Mouse (Mus musculus) stomach, postnatal 0 days (tissue): ENCODE results near the gene Colgalt2.

Source experiments
- CTCF ChIP-seq: IDR thresholded peaks from 2 replicates; pipeline ENCODE4 v1.5.1; 2016; ENCODE audit warnings: antibody characterized with exemption, low read depth, mild to moderate bottlenecking, moderate library complexity
- EP300 ChIP-seq: optimal IDR thresholded peaks from 2 replicates; pipeline ENCODE3; 2016; ENCODE audit warnings: antibody characterized with exemption

DNA sequence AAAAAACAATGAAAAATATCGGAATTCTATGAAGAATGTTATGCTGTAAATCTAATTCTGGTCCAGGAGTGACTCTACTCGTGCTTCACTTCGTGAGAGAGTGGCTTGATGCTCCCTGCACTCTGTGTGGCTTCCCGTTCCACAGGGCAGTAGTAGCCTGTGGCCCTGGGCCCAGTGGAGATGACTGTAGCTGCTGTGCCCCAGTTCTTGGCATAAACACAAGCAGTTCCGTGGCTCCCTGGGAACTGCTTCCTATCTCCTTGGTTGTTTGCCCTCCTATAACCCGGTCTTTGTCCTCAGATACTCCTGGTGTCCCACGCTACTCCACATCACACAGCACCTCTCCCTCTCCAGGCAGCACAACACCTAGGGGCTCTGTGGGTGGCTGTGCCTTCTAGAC is 62.7 kb downstream of the Colgalt2 start:
- TF ChIP-seq CTCF (no peak), EP300 (no peak)
